Mouse (Mus musculus): Measurements from ENCODE around the gene Cchcr1. TPM values are rescaled to one million over a fixed set of nuclear protein-coding genes. Genes with fewer than 3 reads are reported as not detected.

Gene Cchcr1
- total RNA-seq, 4 experiments from 2014 or later, result 2.0 to 3.9 (median 2.4) TPM

DNA sequence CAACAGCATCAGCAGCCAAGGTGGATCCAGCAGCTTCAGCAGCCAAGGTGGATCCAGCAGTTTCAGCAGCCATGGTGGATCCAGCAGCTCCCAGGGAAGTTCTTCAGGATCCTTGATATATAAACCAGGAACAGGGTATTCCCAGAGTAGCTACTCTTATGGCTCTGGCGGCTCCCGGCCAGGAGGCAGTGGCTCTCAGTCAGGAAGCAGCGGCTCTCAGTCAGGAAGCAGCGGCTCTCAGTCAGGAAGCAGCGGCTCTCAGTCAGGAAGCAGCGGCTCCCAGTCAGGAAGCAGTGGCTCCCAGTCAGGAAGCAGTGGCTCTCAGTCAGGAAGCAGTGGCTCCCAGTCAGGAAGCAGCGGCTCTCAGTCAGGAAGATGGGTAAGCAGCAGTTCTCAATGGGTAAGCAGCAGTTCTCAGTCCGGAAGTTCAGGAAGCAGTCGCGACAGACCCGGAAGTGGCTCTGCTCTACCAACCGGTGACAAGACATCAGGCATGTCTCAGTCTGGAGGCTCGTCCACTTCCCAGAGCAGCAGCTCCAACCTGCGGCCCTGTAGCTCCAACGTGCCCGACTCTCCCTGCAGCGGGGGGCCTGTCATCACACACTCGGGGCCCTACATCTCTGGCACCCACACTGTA lies 38.0 kb downstream of the Cchcr1 start:
- DNase-seq (ENCODE audit: low spot score), result no peak

DNA sequence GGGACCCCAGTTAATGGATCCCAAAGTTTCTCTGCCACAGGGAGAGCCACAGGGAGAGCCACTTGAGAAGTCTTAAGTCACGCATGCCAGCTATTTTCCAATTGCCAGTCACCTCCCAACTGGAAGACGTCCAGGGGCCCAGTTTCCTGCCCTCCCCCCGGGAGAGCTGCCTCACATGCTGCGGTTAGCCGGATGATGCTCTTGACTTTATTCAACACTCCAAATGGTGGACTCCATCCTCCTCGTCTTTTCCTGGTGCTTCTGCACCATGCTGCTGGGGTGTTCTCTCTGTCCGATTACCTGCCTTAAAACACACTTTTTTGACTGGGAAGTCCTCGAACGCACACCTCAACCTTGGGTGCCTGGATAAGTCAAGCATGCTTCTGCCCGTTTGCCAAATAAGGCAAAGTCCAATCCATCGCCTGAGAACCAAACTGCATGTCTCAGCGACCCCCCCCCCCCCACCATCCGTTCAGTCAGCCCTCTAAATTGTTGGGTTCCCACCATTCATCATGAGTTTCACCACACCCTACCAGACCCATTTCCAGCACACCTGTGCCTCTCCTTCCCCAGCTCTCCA lies 39.4 kb downstream of the Cchcr1 start:
- DNase-seq (ENCODE audit: low spot score), result no peak

DNA sequence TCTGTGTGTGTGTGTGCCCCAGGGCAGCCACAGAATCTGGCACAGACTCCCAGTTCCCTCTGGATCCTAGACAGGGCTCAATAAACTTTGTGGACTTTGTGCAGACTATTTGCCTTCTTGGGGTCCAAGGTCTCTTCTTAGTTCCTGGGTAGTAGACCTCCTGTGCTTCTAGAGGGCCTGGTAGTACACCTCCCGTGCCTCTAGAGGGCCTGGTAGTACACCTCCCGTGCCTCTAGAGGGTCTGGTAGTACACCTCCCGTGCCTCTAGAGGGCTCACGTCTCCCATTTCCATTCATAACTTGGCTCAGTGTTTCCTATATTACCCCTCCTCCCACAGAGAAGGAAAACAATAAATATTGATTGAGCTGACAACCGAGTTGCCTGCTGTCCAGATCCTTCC lies 39.9 kb downstream of the Cchcr1 start:
- no peak for DNase-seq (ENCODE audit: low spot score)

DNA sequence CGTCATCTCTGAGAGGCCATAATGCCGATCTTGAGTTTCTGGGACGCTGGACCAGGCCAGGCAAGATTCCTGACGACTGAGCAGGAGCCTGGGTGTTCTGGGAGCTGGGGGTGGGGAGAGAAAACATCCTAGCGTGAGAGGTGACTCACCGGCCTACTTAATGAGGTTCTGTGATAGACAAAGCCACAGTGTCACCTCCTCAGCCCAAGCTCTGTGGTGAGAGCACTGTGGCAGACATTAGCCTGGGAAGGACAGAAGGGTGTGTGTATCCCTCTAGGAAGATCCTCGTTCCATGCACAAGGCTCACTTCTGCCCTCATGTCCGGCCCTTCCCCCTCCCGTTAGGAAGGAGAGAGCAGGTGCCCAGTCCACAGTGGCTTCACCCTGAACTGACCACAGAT lies 40.5 kb downstream of the Cchcr1 start:
- no peak for DNase-seq (ENCODE audit: low spot score)

DNA sequence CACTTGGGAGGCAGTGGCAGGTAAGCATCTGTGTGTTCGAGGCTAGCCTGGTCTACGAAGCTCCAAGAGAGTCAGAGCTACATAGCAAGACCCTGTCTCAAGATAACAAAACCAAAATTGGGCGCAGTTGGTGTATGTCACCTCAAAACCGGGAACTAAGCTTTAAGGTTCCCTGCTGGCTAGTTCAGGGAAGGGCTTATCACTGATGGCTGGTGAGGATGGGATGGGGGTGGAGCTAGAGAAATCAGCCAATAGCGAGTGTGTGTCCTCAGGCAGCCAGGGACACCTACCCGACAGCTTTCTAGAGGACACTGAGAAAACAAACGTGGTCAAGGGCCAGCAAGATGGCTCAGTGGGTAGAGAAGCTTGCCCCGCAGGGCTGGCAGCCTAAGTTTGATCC lies 41.3 kb downstream of the Cchcr1 start:
- DNase-seq (ENCODE audit: low spot score), result no peak

DNA sequence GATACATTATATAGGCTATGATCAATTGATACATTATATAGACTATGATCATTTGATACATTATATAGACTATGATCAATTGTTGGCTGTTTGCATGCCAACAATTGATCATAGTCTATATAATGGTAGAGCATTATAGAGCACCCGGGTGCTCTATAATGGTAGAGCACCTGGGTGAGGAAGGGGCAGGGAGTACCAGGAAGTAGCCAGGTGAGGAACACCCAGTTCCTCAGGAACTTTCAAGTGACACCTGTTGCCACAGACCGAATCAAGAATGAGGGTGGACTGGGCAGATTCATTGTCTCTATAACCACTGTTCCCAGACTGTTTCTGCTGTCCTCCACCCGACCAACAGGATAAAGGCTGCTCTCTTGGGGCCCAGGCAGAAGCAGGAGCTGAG lies 50.2 kb downstream of the Cchcr1 start, which contains the start of gene 2300002M23Rik:
Gene 2300002M23Rik, plus strand, starts transcription at position 301 of the 400 bp plus-strand sequence.
- DNase-seq (ENCODE audit: low spot score), result no peak

DNA sequence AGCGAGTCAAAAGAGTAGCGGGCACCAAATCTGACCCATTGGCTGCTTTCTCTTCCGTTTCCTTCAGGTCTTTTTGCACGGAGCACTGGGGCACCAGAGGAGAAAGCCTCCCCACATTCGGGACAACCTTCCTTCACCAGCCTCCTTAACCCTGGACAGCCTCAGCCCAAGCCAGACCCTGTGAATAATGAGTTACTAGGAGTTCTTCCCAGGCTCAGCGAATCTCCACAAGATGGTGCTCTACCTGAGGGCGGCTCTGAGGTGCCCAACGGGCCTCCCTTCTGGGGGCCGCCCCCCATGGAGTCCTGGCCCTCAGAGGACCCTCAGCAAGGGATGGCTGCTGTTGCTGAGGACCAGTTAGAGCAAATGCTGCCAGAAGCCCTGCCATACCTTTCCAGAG lies 50.9 kb downstream of the Cchcr1 start:
- DNase-seq (ENCODE audit: low spot score), result no peak

DNA sequence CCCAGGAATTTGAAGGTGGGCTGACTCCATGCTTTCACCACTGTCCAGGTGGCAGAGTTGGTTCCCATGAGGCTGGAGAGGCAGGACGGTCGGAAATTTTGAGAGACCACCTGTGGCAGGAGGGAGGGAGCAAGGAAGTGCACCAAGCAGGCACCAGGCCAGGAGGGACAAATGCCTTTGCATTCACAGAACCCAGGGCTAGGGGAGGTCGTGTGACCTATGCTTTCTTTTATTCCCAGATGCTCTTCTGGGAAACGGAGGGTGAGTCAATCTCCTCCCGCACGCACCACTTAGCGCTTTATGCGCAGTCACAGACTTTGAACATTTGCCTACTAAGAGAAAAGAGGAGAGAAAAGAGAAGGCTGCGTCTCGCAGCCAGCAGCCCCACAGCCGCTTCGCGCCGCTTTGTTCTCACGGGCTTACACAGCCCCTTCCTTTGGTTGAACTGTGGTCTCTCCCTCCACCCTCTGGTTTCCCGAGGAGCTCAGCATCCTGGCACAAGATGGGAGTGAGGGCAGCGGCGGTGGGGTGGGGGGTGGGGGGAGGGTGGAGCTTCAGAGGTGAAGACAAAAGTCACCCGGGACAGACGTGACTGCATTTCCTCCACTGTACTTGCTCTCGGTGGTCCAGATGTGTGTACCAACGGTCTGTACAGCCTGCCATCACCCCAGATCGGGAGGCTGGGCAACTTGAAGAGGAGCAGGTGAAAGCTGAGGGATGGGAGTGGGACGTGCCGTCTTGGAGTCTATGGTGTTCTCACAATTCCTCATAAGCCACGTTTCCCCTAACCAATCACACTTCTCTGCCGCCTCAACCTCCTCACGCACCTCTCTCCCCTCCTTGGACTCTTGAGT lies 52.4 kb downstream of the Cchcr1 start:
- no peak for DNase-seq (ENCODE audit: low spot score)

DNA sequence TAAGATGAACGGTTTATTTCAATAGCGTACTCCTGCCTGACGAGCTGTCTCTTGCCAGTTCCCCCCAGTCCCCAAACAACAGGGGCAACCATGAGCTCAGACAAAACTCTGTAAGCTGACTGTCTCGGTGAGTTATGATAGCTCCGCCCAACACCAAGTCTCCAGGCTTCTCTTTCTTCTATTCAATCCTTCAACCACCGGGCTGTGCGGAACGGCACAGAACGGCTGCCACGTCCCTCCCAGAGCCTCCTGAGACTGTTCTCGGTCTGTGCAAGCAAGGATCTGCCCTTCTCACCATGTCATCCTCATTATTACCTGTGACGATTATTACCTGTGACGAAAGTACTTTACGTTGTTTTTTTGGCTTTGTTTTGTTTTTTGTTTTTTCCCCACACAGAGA lies 53.9 kb downstream of the Cchcr1 start:
- no peak for DNase-seq (ENCODE audit: low spot score)

DNA sequence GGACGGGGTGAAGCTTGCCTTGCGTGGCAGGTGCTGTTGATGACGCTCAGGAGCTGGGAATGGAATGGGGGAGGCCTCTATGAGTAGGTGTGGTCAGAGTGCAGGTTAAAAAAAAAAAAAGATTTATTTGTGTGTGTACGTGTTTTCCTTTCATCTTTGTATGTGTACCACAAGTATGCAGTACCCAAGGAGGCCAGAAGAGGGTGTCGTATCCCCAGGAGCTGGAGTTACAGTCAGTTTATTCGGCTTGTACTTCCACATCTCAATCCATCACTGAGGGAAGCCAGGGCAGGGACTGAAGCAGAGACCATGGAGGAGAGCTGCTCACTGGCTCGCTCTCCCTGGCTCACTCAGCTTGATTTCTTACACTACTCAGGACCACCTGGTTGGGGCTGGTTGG lies 54.6 kb downstream of the Cchcr1 start:
- DNase-seq (ENCODE audit: low spot score), result no peak

DNA sequence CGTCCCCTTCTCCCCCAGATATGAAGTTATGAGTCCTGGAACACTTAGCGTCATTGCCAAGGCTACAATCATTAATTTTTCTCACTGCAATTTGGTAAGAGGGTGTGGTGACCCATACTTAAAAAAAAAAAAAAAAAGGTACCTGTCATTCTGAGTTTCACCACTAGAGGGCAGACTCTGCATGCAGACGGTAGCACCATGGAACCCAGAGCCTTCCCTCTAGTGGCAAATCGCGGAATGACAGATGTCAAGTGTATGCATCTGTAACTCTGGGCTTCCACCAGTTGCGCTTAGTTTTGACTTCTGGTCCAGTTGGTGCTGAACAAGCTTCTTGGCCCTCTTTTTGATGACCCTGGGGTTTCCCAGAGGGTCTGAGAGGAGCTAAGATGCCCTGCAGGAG lies 61.3 kb downstream of the Cchcr1 start:
- peak; percentile 79 for DNase-seq (ENCODE audit: low spot score)

Other genes with a start within 250 kb of the Cchcr1 start
- 1 to 10 TPM in 3 of 4 experiments, under 1 TPM in 1; 0.53 to 1.5 (median 1.4) TPM for gene H2-Q1, start 196.7 kb upstream of the Cchcr1 start, total RNA-seq (2022)
- gene H2-Q2, start 174.9 kb upstream of the Cchcr1 start, total RNA-seq (2022), result 1 to 10 TPM in 2 of 4 experiments, under 1 TPM in 2; 0.84 to 1.3 (median 1.1) TPM
- 10 to 100 TPM; 14.6 to 22.3 (median 16.7) TPM for gene H2-Q4, start 137.5 kb upstream of the Cchcr1 start, total RNA-seq (2022)
- gene H2-Q6, start 92.2 kb upstream of the Cchcr1 start, total RNA-seq (2022), result 1 to 10 TPM; 3.8 to 8.0 (median 4.4) TPM
- gene H2-Q7, start 77.9 kb upstream of the Cchcr1 start, total RNA-seq (2022), result 1 to 10 TPM; 2.5 to 4.7 (median 3.2) TPM
- gene H2-Q10, start 47.0 kb upstream of the Cchcr1 start, total RNA-seq (2022), result under 1 TPM; 0.38 to 0.59 (median 0.39) TPM
- not detected for gene Pou5f1, start 11.1 kb upstream of the Cchcr1 start, total RNA-seq (2022)
- 1 to 10 TPM; 2.1 to 3.3 (median 2.4) TPM for gene Tcf19, start 276 bp upstream of the Cchcr1 start, total RNA-seq (2022)
- gene Psors1c2, start 16.1 kb downstream of the Cchcr1 start, total RNA-seq (2022), result not detected
- gene Cdsn, start 35.0 kb downstream of the Cchcr1 start, total RNA-seq (2022), result under 1 TPM; 0.14 to 0.37 (median 0.27) TPM
- gene 2300002M23Rik, start 50.4 kb downstream of the Cchcr1 start, total RNA-seq (2022), result not detected
- gene Sfta2, start 84.4 kb downstream of the Cchcr1 start, total RNA-seq (2022), result not detected
- not detected for gene Gm9573, start 109.5 kb downstream of the Cchcr1 start, total RNA-seq (2022)
- not detected for gene Mucl3, start 126.6 kb downstream of the Cchcr1 start, total RNA-seq (2022)
- gene Vars2, start 150.5 kb downstream of the Cchcr1 start, total RNA-seq (2022), result 10 to 100 TPM; 30.4 to 34.9 (median 31.8) TPM
- 10 to 100 TPM; 18.4 to 22.2 (median 21.2) TPM for gene Gtf2h4, start 156.6 kb downstream of the Cchcr1 start, total RNA-seq (2022)
- 10 to 100 TPM; 23.8 to 30.0 (median 29.5) TPM for gene Ddr1, start 187.5 kb downstream of the Cchcr1 start, total RNA-seq (2022)